Comparison of ENCODE assay signal across 8 mouse cellular contexts in genomic region chr3:134240718-134241025, GRCm38 (mm10). TPM values are rescaled to one million over a fixed set of nuclear protein-coding genes. Genes with fewer than 3 reads are reported as not detected.
DNase-seq lines count a peak whose midpoint lies in the region; ATAC-seq and TF ChIP-seq lines count a peak whose summit lies in the region.

No protein-coding gene starts in this region.

- intact Hi-C loops in gastrocnemius, adult 2 months (cut with DNase I) = no loop called here

- peak overlapping the region; percentile 69 for H3K27ac ChIP-seq in gastrocnemius, adult 2 months
- H3K27ac ChIP-seq in testis, adult 2 months (ENCODE audit: control insufficient read depth, insufficient read depth, low read depth, low read length) = no peak overlapping the region
- H3K27ac ChIP-seq in limb, embryonic 15.5 days = peak overlapping the region; percentile 83

- H3K4me2 ChIP-seq in limb, embryonic 15.5 days = peak overlapping the region; percentile 90

- no peaks in the 10 kb centered on the region for H3K9me3 ChIP-seq in limb, embryonic 15.5 days

- peaks cover 14% of the 10 kb centered on the region for H3K27me3 ChIP-seq in testis, adult 2 months (ENCODE audit: control insufficient read depth, insufficient read depth, low read length)
- H3K27me3 ChIP-seq in limb, embryonic 15.5 days = no peaks in the 10 kb centered on the region

- H3K4me1 ChIP-seq in testis, adult 2 months (ENCODE audit: control insufficient read depth, insufficient read depth, low read length) = peaks cover 13% of the 10 kb centered on the region
- peaks cover 15% of the 10 kb centered on the region; the same call in 1 of the 2 replicates for H3K4me1 ChIP-seq in limb, embryonic 15.5 days

- DNase-seq in gastrocnemius, adult 2 months = no peak
- DNase-seq in gastrocnemius, adult 18-20 months (ENCODE audit: low spot score) = no peak
- no peak for DNase-seq in testis, postnatal 10 days (ENCODE audit: low spot score)
- no peak for DNase-seq in adrenal gland, postnatal 10 days
- no peak for DNase-seq in gastrocnemius, adult 8-10 months (ENCODE audit: low spot score in 2 of 2)

- WGBS in limb, embryonic 15.5 days = 5% methylated on average over 6 of the region's 6 CpGs

- no peak for ATAC-seq in limb, embryonic 15.5 days (ENCODE audit: insufficient number of reproducible peaks, low FRiP score, low TSS enrichment, low read depth)
- ATAC-seq in granulocyte monocyte progenitor cell, adult 5-6 weeks (replicated peaks; ENCODE audit: poor library complexity, severe bottlenecking) = no peak

- H3K9ac ChIP-seq in limb, embryonic 15.5 days = no peak overlapping the region; the same call in 1 of the 2 replicates

- no peak for TF ChIP-seq POLR2A in testis, adult 2 months (IDR thresholded peaks at IDR 0.05; ENCODE audit: control insufficient read depth, low read depth, low read length)

- H3K4me3 ChIP-seq in gastrocnemius, adult 2 months = peak overlapping the region; percentile 85
- H3K4me3 ChIP-seq in testis, adult 2 months (ENCODE audit: control insufficient read depth, low read depth, low read length) = peak overlapping the region; percentile 79; the same call in 1 of the 2 replicates
- peak overlapping the region; percentile 68 for H3K4me3 ChIP-seq in limb, embryonic 15.5 days

- no peaks in the 10 kb centered on the region for H3K36me3 ChIP-seq in testis, adult 2 months (ENCODE audit: control insufficient read depth, insufficient read depth, low read length)
- H3K36me3 ChIP-seq in limb, embryonic 15.5 days = no peaks in the 10 kb centered on the region

- TF ChIP-seq CTCF in gastrocnemius, adult 2 months (IDR thresholded peaks at IDR 0.05) = no peak
- TF ChIP-seq CTCF in testis, adult 2 months (IDR thresholded peaks at IDR 0.05; ENCODE audit: control insufficient read depth, insufficient read depth, insufficient replicate concordance, low read depth, low read length) = no peak

RNA-seq across cellular contexts. Expression of gene Cxxc4, which starts 4.4 kb away (rescaled TPM):
- total RNA-seq in gastrocnemius, adult 2 months (2021) = 1 to 10 TPM in 1 of 2 experiments, under 1 TPM in 1; 0.36 to 1.2 TPM
- total RNA-seq in gastrocnemius, adult 18-20 months (2021) = under 1 TPM; 0.27 to 0.45 TPM
- polyA plus RNA-seq in testis, adult 2 months (2012; rRNA removed) = 0.09 and 0.24 TPM in 2 replicates
- polyA plus RNA-seq in limb, embryonic 15.5 days (2015; fragmentation: Nextera tagmentation; extraction: Ambion mirVana) = 3.0 and 3.8 TPM in 2 replicates
- not detected in 2 replicates for total RNA-seq in granulocyte monocyte progenitor cell, adult 5-6 weeks (2014; fragmentation: Nextera tagmentation)
- not detected in 2 replicates for total RNA-seq in granulocyte monocyte progenitor cell, adult 5-6 weeks (2017)
- total RNA-seq in adrenal gland, postnatal 10 days (2021) = 1 to 10 TPM; 4.6 to 8.5 TPM
- under 1 TPM; 0.24 to 0.54 (median 0.36) TPM for total RNA-seq in gastrocnemius, adult 8-10 months (2022)
